ENCODE assay signal across 8 mouse cellular contexts in genomic region chr5:138160842-138161665, GRCm38 (mm10). TPM values are rescaled to one million over a fixed set of nuclear protein-coding genes. Genes with fewer than 3 reads are reported as not detected.
DNase-seq lines count a peak whose midpoint lies in the region; ATAC-seq and TF ChIP-seq lines count a peak whose summit lies in the region.

Cops6 (plus strand) TSS chr5:138161071.

- no peak for TF ChIP-seq CTCF in ES-Bruce4 (IDR thresholded peaks at IDR 0.05; ENCODE audit: low read depth, low read length)

- no peaks in the 10 kb centered on the region for H3K4me1 ChIP-seq in ES-Bruce4 (ENCODE audit: control insufficient read depth, insufficient read depth, low read length)
- peaks cover 7% of the 10 kb centered on the region for H3K4me1 ChIP-seq in forebrain, embryonic 14.5 days (ENCODE audit: control insufficient read depth, insufficient read depth, low read length)
- peaks cover 24% of the 10 kb centered on the region for H3K4me1 ChIP-seq in neural tube, embryonic 15.5 days

- 1% methylated on average over 42 of the region's 42 CpGs for WGBS in forebrain, embryonic 14.5 days
- WGBS in neural tube, embryonic 15.5 days: under 1% methylated on average over 41 of the region's 42 CpGs

- peak within 1 kb of the TSS; percentile 83 for H3K27ac ChIP-seq in ES-Bruce4 (ENCODE audit: insufficient read depth, low read length)
- H3K27ac ChIP-seq in forebrain, embryonic 14.5 days (ENCODE audit: low read depth, low read length): peak within 1 kb of the TSS; percentile 61
- H3K27ac ChIP-seq in neural tube, embryonic 15.5 days (replicated peaks): peak within 1 kb of the TSS; percentile 81

- H3K9me3 ChIP-seq in ES-Bruce4 (replicated peaks; ENCODE audit: control insufficient read depth, insufficient read depth, low read length, poor library complexity, severe bottlenecking): no peaks in the 10 kb centered on the region
- H3K9me3 ChIP-seq in forebrain, embryonic 14.5 days (replicated peaks; ENCODE audit: control insufficient read depth, low read length): no peaks in the 10 kb centered on the region
- no peaks in the 10 kb centered on the region for H3K9me3 ChIP-seq in neural tube, embryonic 15.5 days (replicated peaks)

- no peak for TF ChIP-seq EP300 in ES-Bruce4 (IDR thresholded peaks at IDR 0.05; ENCODE audit: insufficient read depth, low read depth, low read length)

- peak; percentile 62 for TF ChIP-seq POLR2A in ES-Bruce4 (IDR thresholded peaks at IDR 0.05; ENCODE audit: insufficient read depth, low read length)

- intact Hi-C loops in heart, postnatal 14 days (cut with DNase I): no loop called here

- peak within 1 kb of the TSS; percentile 50 for H3K4me2 ChIP-seq in forebrain, embryonic 14.5 days (ENCODE audit: low read length)
- H3K4me2 ChIP-seq in neural tube, embryonic 15.5 days: peak within 1 kb of the TSS; percentile 86

- H3K9ac ChIP-seq in ES-Bruce4 (ENCODE audit: low read depth, poor library complexity, severe bottlenecking): peak within 1 kb of the TSS; percentile 76
- H3K9ac ChIP-seq in forebrain, embryonic 14.5 days (ENCODE audit: low read length): peak within 1 kb of the TSS; percentile 79
- H3K9ac ChIP-seq in neural tube, embryonic 15.5 days (replicated peaks): peak within 1 kb of the TSS; percentile 80

- DNase-seq in cerebellum, adult 11 months: peak; percentile 91
- peak; percentile 97 for DNase-seq in forebrain, embryonic 14.5 days (ENCODE audit: low spot score)
- DNase-seq in heart, postnatal 14 days: peak; percentile 93 to 97
- peak; percentile 94 for DNase-seq in layer of hippocampus, adult 11-12 months (ENCODE audit: low spot score)
- peak; percentile 94 to 95 for DNase-seq in lung, adult 18-20 months
- DNase-seq in testis, postnatal 14 days (ENCODE audit: low spot score): peak; percentile 94

- peak; percentile 97 for ATAC-seq in forebrain, embryonic 14.5 days
- peak; percentile 95 for ATAC-seq in neural tube, embryonic 15.5 days (ENCODE audit: low FRiP score)

- peaks cover 31% of the 10 kb centered on the region for H3K36me3 ChIP-seq in ES-Bruce4 (ENCODE audit: control insufficient read depth, insufficient read depth, low read length, poor library complexity, severe bottlenecking)
- H3K36me3 ChIP-seq in forebrain, embryonic 14.5 days (ENCODE audit: control insufficient read depth, insufficient read depth, low read length): peaks cover 41% of the 10 kb centered on the region
- peaks cover 38% of the 10 kb centered on the region for H3K36me3 ChIP-seq in neural tube, embryonic 15.5 days

- H3K27me3 ChIP-seq in ES-Bruce4 (ENCODE audit: control insufficient read depth, insufficient read depth, low read length, poor library complexity, severe bottlenecking): no peaks in the 10 kb centered on the region
- H3K27me3 ChIP-seq in forebrain, embryonic 14.5 days (replicated peaks; ENCODE audit: control insufficient read depth, insufficient read depth, low read length): no peaks in the 10 kb centered on the region
- no peaks in the 10 kb centered on the region for H3K27me3 ChIP-seq in neural tube, embryonic 15.5 days (replicated peaks)

- H3K4me3 ChIP-seq in ES-Bruce4 (ENCODE audit: low read depth, low read length): peak within 1 kb of the TSS; percentile 95
- H3K4me3 ChIP-seq in forebrain, embryonic 14.5 days (ENCODE audit: low read depth, low read length): peak within 1 kb of the TSS; percentile 72
- peak within 1 kb of the TSS; percentile 63 for H3K4me3 ChIP-seq in neural tube, embryonic 15.5 days (replicated peaks)

RNA-seq across cellular contexts. Expression of gene Cops6, which starts in this region (rescaled TPM):
- polyA plus RNA-seq in ES-Bruce4 (2011; ENCODE audit: insufficient read depth, insufficient read length, low read depth, missing spikeins): 121 and 122 TPM in 2 replicates
- 249 and 270 TPM in 2 replicates for polyA plus RNA-seq in forebrain, embryonic 14.5 days (2014; fragmentation: Nextera tagmentation; extraction: Ambion mirVana)
- 100 to 1,000 TPM; 124 TPM for total RNA-seq in heart, postnatal 14 days (2021)
- polyA plus RNA-seq in neural tube, embryonic 15.5 days (2015; fragmentation: Nextera tagmentation; extraction: Ambion mirVana): 325 and 328 TPM in 2 replicates

Comparison
In these comparisons a context has a peak if more than half of its experiments do, and no peak if none do; other contexts are left out.
1. Peak in every context shown above with its lines: DNase-seq, ATAC-seq, H3K4me3 ChIP-seq and H3K27ac ChIP-seq.